Mouse (Mus musculus) spleen, adult 2 months (tissue): ENCODE measurements around the gene Os9. TPM values are rescaled to one million over a fixed set of nuclear protein-coding genes. Genes with fewer than 3 reads are reported as not detected.

ENCODE experiments used
- DNase-seq, 2 experiments: peaks; one replicate each; pipeline versions ENCODE4 v3.0.0 to v3.0.0-alpha.2; 2012 to 2021; ENCODE audit warnings: low spot score in 2 of 2, low read depth in 1 of 2
- H3K27ac ChIP-seq: fragments of 200-500 bp; 2 replicates; pipeline ENCODE4 v1.5.1; 2012; ENCODE audit warnings: low read length, inconsistent platforms; ENCODE audit not compliant: insufficient read depth
- H3K27me3 ChIP-seq: fragments of 200-500 bp; 2 replicates; pipeline ENCODE4 v1.6.1; 2012; ENCODE audit warnings: mild to moderate bottlenecking, moderate library complexity, low read length, inconsistent platforms; ENCODE audit not compliant: control insufficient read depth, insufficient read depth
- H3K36me3 ChIP-seq: fragments of 200-500 bp; 2 replicates; pipeline ENCODE4 v1.6.1; 2012; ENCODE audit warnings: mild to moderate bottlenecking, low read length, inconsistent platforms; ENCODE audit not compliant: control insufficient read depth, insufficient read depth
- H3K4me1 ChIP-seq: fragments of 200-500 bp; 2 replicates; pipeline ENCODE4 v1.6.1; 2011; ENCODE audit warnings: inconsistent platforms; ENCODE audit not compliant: control insufficient read depth, insufficient read depth, insufficient read length
- H3K4me3 ChIP-seq: fragments of 200-500 bp; 2 replicates; pipeline ENCODE4 v1.5.1; 2011; ENCODE audit warnings: mild to moderate bottlenecking, inconsistent platforms; ENCODE audit not compliant: insufficient read depth, insufficient read length; ENCODE audit errors: extremely low read depth
- CTCF ChIP-seq: fragments of 200-500 bp; IDR thresholded peaks from 2 replicates; pipeline ENCODE4 v1.5.1; 2011; ENCODE audit warnings: mild to moderate bottlenecking, inconsistent platforms; ENCODE audit not compliant: insufficient read depth, insufficient read length, insufficient replicate concordance; ENCODE audit errors: extremely low read depth
- POLR2A ChIP-seq: fragments of 200-500 bp; IDR thresholded peaks from 2 replicates; pipeline ENCODE4 v1.6.1; 2011; ENCODE audit warnings: low read depth, low read length, inconsistent platforms
- WGBS: fragments of 180-500 bp; shearing (Covaris S2); methylation state at CpG from one replicate; pipeline ENCODE4 v1.1.7; 2018; 5-methylcytosine and 5-hydroxymethylcytosine counted together
- polyA plus RNA-seq: library from polyadenylated mRNA; depleted of rRNA; stranded (reverse); fragments of >200 nt; gene quantifications from 2 replicates; pipeline ENCODE4 v1.2.3, GENCODE M21; 2012

The Os9 gene
- polyA plus RNA-seq, 1 experiment, result 48.7 TPM

DNA sequence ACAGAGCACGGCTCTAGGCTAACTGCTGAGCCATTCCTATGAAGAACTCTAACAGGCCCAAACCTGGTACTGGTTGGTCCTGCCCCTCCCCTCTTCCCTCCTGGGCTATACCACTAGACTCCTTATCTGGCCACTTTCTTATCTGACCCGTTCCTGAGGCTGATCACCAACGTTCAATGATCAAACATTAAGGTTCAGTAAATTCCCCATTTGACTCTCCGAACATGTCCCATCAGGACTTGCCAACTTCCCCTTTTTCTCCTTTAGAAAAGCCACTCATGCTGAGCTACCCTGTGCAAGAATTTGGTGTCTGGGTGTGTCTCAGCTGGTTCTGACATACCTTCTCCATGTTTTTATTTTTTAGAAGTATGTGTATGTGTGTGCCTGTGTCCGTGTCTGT, 5.6 kb upstream of the Os9 start:
- no peak overlapping the region for H3K27ac ChIP-seq
- no peak for DNase-seq
- 44% methylated on average over 5 of the region's 5 CpGs for WGBS
- TF ChIP-seq POLR2A (no peak), CTCF (no peak)
- H3K36me3 ChIP-seq, result no peaks in the 10 kb centered on the region
- H3K4me1 ChIP-seq, result peaks cover 3% of the 10 kb centered on the region; the same call in 1 of the 2 replicates
- no peak overlapping the region for H3K4me3 ChIP-seq
- H3K27me3 ChIP-seq, result no peaks in the 10 kb centered on the region

DNA sequence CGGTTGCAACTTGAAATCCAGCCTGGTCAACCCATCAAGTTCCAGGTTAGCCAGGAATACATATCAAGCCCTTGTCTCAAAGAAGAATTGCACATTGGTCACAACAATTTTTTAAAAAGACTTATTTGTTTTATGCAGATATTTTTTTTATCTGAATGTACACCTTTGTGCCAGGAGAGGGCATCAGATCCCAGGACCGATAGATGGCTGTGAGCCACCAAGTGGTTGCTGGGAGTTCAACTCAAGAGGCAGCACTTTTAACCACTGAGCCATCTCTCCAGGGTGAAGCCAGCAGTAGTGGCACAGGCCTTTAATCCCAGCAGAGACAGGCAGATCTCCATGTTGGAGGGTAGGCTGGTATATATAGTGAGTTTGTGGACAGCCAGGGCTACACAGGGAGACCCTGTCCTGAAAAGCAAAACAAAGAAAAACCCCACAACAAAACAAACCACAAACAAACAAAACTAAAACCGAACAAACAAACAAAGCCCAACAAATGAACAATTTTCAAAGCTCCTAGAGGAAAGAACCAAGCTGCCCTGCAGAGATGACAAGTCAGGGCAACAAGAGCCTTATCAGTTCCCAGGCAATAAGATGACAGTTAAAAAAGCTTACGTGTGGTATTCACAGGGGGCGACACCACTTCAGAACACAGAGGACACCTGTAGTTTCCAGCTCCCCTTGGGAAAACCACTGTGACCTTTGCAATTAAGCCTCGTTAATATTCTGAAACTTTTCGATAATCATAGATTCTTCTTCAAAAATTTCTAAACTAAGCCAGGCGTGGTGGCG, 4.5 kb upstream of the Os9 start:
- H3K36me3 ChIP-seq, result no peaks in the 10 kb centered on the region
- no peaks in the 10 kb centered on the region for H3K27me3 ChIP-seq
- WGBS, result 66% methylated on average over 9 of the region's 9 CpGs
- no peak overlapping the region for H3K4me3 ChIP-seq
- peak in 1 of 2 experiments; percentile 39 for DNase-seq
- peaks cover 3% of the 10 kb centered on the region; the same call in 1 of the 2 replicates for H3K4me1 ChIP-seq
- TF ChIP-seq POLR2A (no peak), CTCF (peak; percentile 67; the same call in 1 of the 2 replicates)
- no peak overlapping the region for H3K27ac ChIP-seq

DNA sequence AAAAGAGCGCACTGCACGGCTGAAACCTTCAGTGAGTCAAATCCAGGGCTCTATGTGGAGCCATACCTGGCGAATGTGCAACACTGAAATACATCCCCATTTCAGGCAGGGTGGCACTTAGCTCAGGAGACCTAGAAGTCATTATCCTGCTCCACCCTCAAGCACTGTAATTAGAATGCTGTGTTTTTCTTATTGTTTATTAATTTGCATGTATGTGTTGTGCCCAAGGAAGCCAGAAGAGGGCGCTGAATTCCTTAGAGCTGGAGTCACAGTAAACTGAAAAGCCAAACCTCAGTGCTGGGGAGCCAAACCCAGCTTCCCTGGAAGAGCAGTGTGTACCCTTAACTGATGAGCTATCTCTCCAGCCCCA, 2.5 kb upstream of the Os9 start:
- Histone ChIP-seq H3K27me3 (no peaks in the 10 kb centered on the region), H3K4me1 (peaks cover 5% of the 10 kb centered on the region; the same call in 1 of the 2 replicates), H3K36me3 (peaks cover 8% of the 10 kb centered on the region), H3K4me3 (no peak overlapping the region), H3K27ac (no peak overlapping the region)
- DNase-seq, result peak in 1 of 2 experiments; percentile 51
- TF ChIP-seq CTCF (peak; percentile 24; the same call in 1 of the 2 replicates), POLR2A (no peak)
- WGBS, result 39% methylated on average over 4 of the region's 4 CpGs

DNA sequence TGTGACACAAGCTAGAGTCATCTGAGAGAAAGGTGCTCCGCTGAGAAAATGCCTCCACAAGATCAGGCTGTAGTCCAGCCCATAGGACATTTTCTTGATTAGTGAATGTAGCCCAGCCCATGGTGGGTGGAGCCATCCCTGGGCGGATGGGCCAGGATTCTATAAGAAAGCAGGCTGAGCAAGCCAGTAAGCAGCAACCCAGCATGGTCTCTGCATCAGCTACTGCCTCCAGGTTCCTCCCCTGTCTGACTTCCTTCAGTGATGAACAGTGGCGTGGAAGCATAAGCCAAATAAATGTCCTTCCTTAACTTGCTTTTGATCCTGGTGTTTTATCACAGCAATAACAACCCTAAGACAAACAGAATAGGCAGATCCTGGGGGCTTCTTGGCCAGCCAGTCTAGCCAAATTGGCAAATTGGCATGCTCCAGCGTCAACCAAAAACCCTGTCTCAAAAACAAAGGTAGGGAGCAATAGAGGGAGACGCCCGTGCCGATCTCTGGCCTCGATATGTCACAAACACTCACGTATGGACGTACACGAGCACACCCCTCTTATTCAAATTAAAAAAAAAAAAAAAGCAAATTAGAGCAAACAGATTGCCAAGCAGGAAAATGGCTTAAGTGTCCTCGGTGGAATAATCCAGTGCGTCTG, 2.0 kb upstream of the Os9 start:
- Histone ChIP-seq H3K4me3 (no peak overlapping the region), H3K36me3 (peaks cover 10% of the 10 kb centered on the region), H3K27ac (no peak overlapping the region), H3K4me1 (peaks cover 5% of the 10 kb centered on the region; the same call in 1 of the 2 replicates), H3K27me3 (no peaks in the 10 kb centered on the region)
- no peak for DNase-seq
- TF ChIP-seq POLR2A, result no peak
- no peak for TF ChIP-seq CTCF
- 43% methylated on average over 13 of the region's 13 CpGs for WGBS

DNA sequence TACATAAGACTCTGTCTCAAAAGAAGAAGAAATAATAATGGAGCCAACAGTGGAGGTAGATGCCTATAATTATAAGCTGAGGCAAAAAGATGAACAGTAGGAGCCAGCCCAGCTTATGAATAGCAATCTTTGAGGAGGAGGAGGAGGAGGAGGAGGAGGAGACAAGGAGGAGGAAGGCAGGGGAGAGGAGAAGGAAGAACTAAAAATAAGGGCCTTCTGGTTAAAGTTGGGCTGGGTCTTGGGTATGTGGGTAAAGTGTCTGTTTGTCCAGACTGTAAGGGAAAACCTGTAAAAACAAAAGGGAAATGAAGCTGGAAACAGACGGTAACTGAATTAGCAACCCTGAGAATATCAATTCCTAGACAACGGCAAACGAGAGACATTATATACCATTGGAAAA, 1.1 kb upstream of the Os9 start:
- H3K36me3 ChIP-seq, result peaks cover 15% of the 10 kb centered on the region
- WGBS, result 86% methylated on average over 3 of the region's 3 CpGs
- no peak overlapping the region for H3K27ac ChIP-seq
- no peak for DNase-seq
- H3K4me1 ChIP-seq, result peaks cover 5% of the 10 kb centered on the region; the same call in 1 of the 2 replicates
- TF ChIP-seq CTCF (no peak), POLR2A (no peak)
- no peaks in the 10 kb centered on the region for H3K27me3 ChIP-seq
- H3K4me3 ChIP-seq, result no peak overlapping the region

DNA sequence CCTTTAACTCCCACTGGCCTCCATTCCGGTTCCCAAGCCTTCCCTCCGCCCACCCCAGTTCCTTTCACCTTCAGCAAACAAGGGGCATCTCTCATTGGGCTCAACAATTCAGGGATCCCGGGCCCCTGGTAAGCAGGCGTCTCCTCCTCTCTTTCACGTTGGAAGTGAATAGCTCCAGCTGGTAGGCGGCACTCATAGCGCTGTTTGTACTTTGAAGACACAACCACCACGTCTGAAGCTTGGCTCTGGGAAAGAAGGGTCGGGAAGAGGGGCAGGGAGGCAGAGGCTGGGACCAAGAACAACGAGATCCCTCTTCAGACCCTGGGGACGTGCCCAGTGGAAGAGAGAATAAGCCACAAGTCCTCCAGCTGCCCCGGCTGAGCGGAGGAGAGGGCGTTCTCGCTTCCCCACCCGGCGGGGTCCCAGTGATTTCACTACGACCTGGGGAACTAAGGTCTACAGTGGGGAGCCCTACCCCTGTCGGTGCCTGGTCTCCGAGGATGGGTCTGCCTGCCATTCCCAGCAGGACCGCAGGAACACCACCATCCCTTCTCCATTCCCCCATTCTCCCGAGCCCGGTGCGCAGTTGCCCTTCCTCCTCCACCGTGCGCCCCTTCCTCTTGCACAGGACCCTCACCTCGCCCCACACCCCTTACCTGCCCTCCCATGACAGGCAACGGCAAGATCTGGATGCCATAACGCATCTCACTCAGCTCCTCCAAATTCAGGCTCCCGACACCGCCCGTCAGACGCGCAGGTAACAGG, 448 bp downstream of the Os9 start:
- no peaks in the 10 kb centered on the region for H3K27me3 ChIP-seq
- DNase-seq, result no peak
- peak overlapping the region; percentile 80 for H3K4me3 ChIP-seq
- TF ChIP-seq CTCF (no peak), POLR2A (no peak)
- no peak overlapping the region for H3K27ac ChIP-seq
- peaks cover 3% of the 10 kb centered on the region; the same call in 1 of the 2 replicates for H3K4me1 ChIP-seq
- peaks cover 17% of the 10 kb centered on the region for H3K36me3 ChIP-seq
- 5% methylated on average over 34 of the region's 34 CpGs for WGBS
